Mouse (Mus musculus): ENCODE data around the gene Gm17581.
"Not testable (repeated sequence)": the region's sequence is repeated elsewhere in the genome, so short reads cannot be mapped to it uniquely, and the experiment has no call there.

DNA sequence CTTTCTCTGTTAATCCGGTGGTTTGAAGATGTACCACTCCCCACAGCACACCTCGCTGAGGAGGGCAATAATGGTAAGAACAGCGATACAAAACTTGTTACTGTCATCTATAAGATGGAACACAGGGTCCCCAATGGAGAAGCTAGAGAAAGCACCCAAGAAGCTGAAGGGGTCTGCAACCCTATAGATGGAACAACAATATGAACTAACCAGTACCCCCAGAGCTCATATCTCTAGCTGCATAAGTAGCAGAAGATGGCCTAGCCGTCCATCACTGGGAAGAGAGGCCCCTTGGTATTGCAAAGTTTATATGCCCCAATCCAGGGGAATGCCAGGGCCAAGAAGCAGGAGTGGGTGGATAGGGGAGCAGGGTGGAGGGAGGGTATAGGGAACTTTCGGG lies at the start of gene Gm17581:
- TF ChIP-seq CTCF (IDR thresholded peaks at IDR 0.05; ENCODE audit: low read depth, low read length); EP300 (IDR thresholded peaks at IDR 0.05; ENCODE audit: insufficient read depth, low read depth, low read length); POLR2A (IDR thresholded peaks at IDR 0.05; ENCODE audit: insufficient read depth, low read length): not testable (repeated sequence)

All from ES-Bruce4 (cell line).